Mouse (Mus musculus) ES-Bruce4 (cell line): ENCODE results near the gene Taok1.

Experiments
- CTCF ChIP-seq: IDR thresholded peaks from one replicate; pipeline ENCODE4 v1.8.1; 2011; ENCODE audit warnings: low read depth, low read length
- POLR2A ChIP-seq: IDR thresholded peaks from one replicate; pipeline ENCODE4 v1.8.1; 2011; ENCODE audit warnings: low read length; ENCODE audit not compliant: insufficient read depth

DNA sequence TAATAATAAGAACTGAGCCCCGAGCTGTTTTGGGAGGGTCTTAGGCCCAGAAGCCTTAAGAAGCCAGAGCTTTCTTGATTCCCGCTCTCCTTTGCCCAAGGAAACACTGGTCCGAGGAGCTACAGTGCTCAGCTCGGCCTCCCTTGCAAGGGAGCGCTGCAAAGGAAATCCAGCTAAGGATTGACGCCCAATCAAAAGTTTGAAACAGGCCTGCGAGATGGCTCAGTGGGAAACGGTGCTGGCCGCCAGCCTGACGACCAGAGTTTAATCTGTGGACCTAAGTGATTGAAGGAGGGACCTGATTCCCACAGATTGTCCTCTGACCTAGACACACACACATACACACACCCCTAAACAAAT is 93.8 kb downstream of the Taok1 start:
- TF ChIP-seq CTCF (no peak), POLR2A (no peak)
